9 mouse cellular contexts compared by ENCODE assay signal in genomic region chr1:89751344-89751743, GRCm38 (mm10).
DNase-seq lines count a peak whose midpoint lies in the region; ATAC-seq and TF ChIP-seq lines count a peak whose summit lies in the region.
"Had no signal": no experiment of that assay in that cellular context is flagged by ENCODE, and none has a peak within 500 bp of the region (broad histone marks: within the 10 kb centered on the region; RNA-seq: fewer than 3 reads in every experiment).

No protein-coding gene starts in this region.

- no peak overlapping the region for H3K4me3 ChIP-seq in kidney, embryonic 14.5 days (ENCODE audit: low read length)
- H3K4me3 ChIP-seq in forebrain, embryonic 16.5 days (replicated peaks; ENCODE audit: low read length) = no peak overlapping the region
- no peak overlapping the region for H3K4me3 ChIP-seq in midbrain, embryonic 15.5 days
- H3K4me3 ChIP-seq in liver, postnatal 0 days (ENCODE audit: low read depth, low read length) = no peak overlapping the region
- H3K4me3 ChIP-seq: left cerebral cortex, adult 2 months had no signal

- no peak for TF ChIP-seq EP300 in liver, postnatal 0 days (IDR thresholded peaks at IDR 0.05; ENCODE audit: low read depth)

- DNase-seq in kidney, adult 11 months = peak; percentile 49
- peak; percentile 48 to 54 for DNase-seq in kidney, adult 8-10 months
- DNase-seq in liver, postnatal 0 days = no peak
- no peak for DNase-seq in cerebellum, postnatal 25 days
- DNase-seq: thymus, postnatal 25 days had no signal

- H3K27me3 ChIP-seq in kidney, embryonic 14.5 days (ENCODE audit: control insufficient read depth, insufficient read depth, low read length) = no peaks in the 10 kb centered on the region; the same call in none of the 2 replicates
- peaks cover 36% of the 10 kb centered on the region for H3K27me3 ChIP-seq in forebrain, embryonic 16.5 days (replicated peaks; ENCODE audit: control insufficient read depth, insufficient read depth, low read length)
- peaks cover 10% of the 10 kb centered on the region; the same call in 1 of the 2 replicates for H3K27me3 ChIP-seq in midbrain, embryonic 15.5 days (replicated peaks)
- H3K27me3 ChIP-seq in liver, postnatal 0 days (ENCODE audit: insufficient read depth, low read length) = no peaks in the 10 kb centered on the region

- H3K27ac ChIP-seq in kidney, embryonic 14.5 days (ENCODE audit: low read depth, low read length) = no peak overlapping the region
- H3K27ac ChIP-seq in forebrain, embryonic 16.5 days (ENCODE audit: low read length) = no peak overlapping the region; the same call in 1 of the 2 replicates
- H3K27ac ChIP-seq in midbrain, embryonic 15.5 days = peak overlapping the region; percentile 67; the same call in 1 of the 2 replicates
- H3K27ac ChIP-seq in liver, postnatal 0 days (ENCODE audit: low read depth) = no peak overlapping the region
- H3K27ac ChIP-seq: left cerebral cortex, adult 2 months had no signal

- peaks cover 17% of the 10 kb centered on the region; the same call in 1 of the 2 replicates for H3K4me1 ChIP-seq in kidney, embryonic 14.5 days (ENCODE audit: control insufficient read depth, insufficient read depth, low read length)
- H3K4me1 ChIP-seq in forebrain, embryonic 16.5 days (replicated peaks; ENCODE audit: control insufficient read depth, insufficient read depth, low read length) = peaks cover 23% of the 10 kb centered on the region
- H3K4me1 ChIP-seq in midbrain, embryonic 15.5 days = peaks cover 39% of the 10 kb centered on the region
- no peaks in the 10 kb centered on the region for H3K4me1 ChIP-seq in liver, postnatal 0 days (ENCODE audit: insufficient read depth)

- no peak for TF ChIP-seq CTCF in liver, postnatal 0 days (IDR thresholded peaks at IDR 0.05; ENCODE audit: low read depth)

- no peaks in the 10 kb centered on the region for H3K36me3 ChIP-seq in kidney, embryonic 14.5 days (ENCODE audit: control insufficient read depth, insufficient read depth, low read length)
- no peaks in the 10 kb centered on the region for H3K36me3 ChIP-seq in forebrain, embryonic 16.5 days (ENCODE audit: control insufficient read depth, insufficient read depth)
- H3K36me3 ChIP-seq in midbrain, embryonic 15.5 days (replicated peaks) = no peaks in the 10 kb centered on the region
- H3K36me3 ChIP-seq in liver, postnatal 0 days (replicated peaks; ENCODE audit: insufficient read depth, low read length) = no peaks in the 10 kb centered on the region

- no peak for ATAC-seq in kidney, embryonic 14.5 days (ENCODE audit: low FRiP score, low TSS enrichment)
- peak; percentile 32; the same call in 1 of the 2 replicates for ATAC-seq in forebrain, embryonic 16.5 days
- ATAC-seq in midbrain, embryonic 15.5 days (replicated peaks) = peak; percentile 38
- ATAC-seq in liver, postnatal 0 days = no peak

- 47% methylated on average over 11 of the region's 11 CpGs for WGBS in kidney, embryonic 14.5 days
- WGBS in forebrain, embryonic 16.5 days = 14% methylated on average over 11 of the region's 11 CpGs
- 37% methylated on average over 11 of the region's 11 CpGs for WGBS in midbrain, embryonic 15.5 days
- 81% methylated on average over 11 of the region's 11 CpGs for WGBS in liver, postnatal 0 days (ENCODE audit: insufficient replicate concordance)

- H3K9ac ChIP-seq in kidney, embryonic 14.5 days (ENCODE audit: low read depth, low read length) = no peak overlapping the region
- no peak overlapping the region for H3K9ac ChIP-seq in forebrain, embryonic 16.5 days (replicated peaks; ENCODE audit: low read depth, low read length)
- H3K9ac ChIP-seq in midbrain, embryonic 15.5 days = no peak overlapping the region
- no peak overlapping the region for H3K9ac ChIP-seq in liver, postnatal 0 days (replicated peaks)

- no peaks in the 10 kb centered on the region for H3K9me3 ChIP-seq in kidney, embryonic 14.5 days (ENCODE audit: control insufficient read depth, low read length)
- no peaks in the 10 kb centered on the region for H3K9me3 ChIP-seq in forebrain, embryonic 16.5 days (ENCODE audit: control insufficient read depth, low read length)
- H3K9me3 ChIP-seq in midbrain, embryonic 15.5 days = no peaks in the 10 kb centered on the region
- H3K9me3 ChIP-seq in liver, postnatal 0 days (ENCODE audit: low read length) = no peaks in the 10 kb centered on the region

- H3K4me2 ChIP-seq in kidney, embryonic 14.5 days (replicated peaks; ENCODE audit: low read depth, low read length) = no peak overlapping the region
- peak overlapping the region; percentile 54 for H3K4me2 ChIP-seq in forebrain, embryonic 16.5 days (ENCODE audit: low read length)
- peak overlapping the region; percentile 37; the same call in 1 of the 2 replicates for H3K4me2 ChIP-seq in midbrain, embryonic 15.5 days
- no peak overlapping the region for H3K4me2 ChIP-seq in liver, postnatal 0 days (ENCODE audit: low read depth, low read length)

Comparison
In these comparisons a context has a peak if more than half of its experiments do, and no peak if none do; other contexts are left out.
1. DNase-seq: peak in kidney, adult 11 months (single experiment) and kidney, adult 8-10 months (2 of 2); none in liver, postnatal 0 days (single experiment) and cerebellum, postnatal 25 days (0 of 2).
2. ATAC-seq: peak in forebrain, embryonic 16.5 days (single experiment) and midbrain, embryonic 15.5 days (single experiment); none in kidney, embryonic 14.5 days (single experiment) and liver, postnatal 0 days (single experiment).
3. H3K4me2 ChIP-seq: peak in forebrain, embryonic 16.5 days (single experiment) and midbrain, embryonic 15.5 days (single experiment); none in kidney, embryonic 14.5 days (single experiment) and liver, postnatal 0 days (single experiment).